Mouse (Mus musculus) right cerebral cortex, postnatal 4 days (tissue): ENCODE measurements at regions not wholly inside any gene's neighbourhood (a gene's known extent, or its start where the extent isn't known, plus 50 kb on each side); places are given as distances from the start of the nearest gene placed in this dataset.
"Not testable (repeated sequence)": the region's sequence is repeated elsewhere in the genome, so short reads cannot be mapped to it uniquely, and the experiment has no call there.

Experiments used
- DNase-seq: peaks from one replicate; pipeline ENCODE4 v3.0.0-alpha.2; 2022

GRCm38 (mm10) chr14:120758200-120758830 lies 152.7 kb upstream of the Ipo5 start:
- DNase-seq: no peak

GRCm38 (mm10) chr14:120762168-120762567 lies 148.9 kb upstream of the Ipo5 start:
- DNase-seq: no peak

DNA sequence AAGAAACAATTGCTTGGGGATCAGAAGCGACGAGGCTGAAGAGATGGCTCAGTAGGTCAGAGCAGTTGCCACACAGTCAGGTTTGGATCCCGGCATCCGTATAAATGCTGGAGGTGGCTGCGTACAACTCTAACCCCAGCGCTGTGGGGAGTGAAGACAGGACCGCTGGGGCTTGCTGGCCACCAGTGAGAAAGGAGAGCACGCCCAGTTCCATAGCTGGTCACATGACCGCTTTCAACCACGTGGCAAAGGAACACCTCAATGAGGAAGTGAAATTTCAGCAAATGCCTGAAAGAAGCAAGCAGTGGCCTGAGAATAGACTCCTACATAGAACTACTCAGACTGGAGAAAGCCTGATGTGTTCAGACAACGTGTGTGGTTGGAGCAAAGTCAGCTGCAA lies 148.3 kb upstream of the Ipo5 start:
- DNase-seq: no peak

- no peak for DNase-seq
These were observed 147.2 kb upstream of the Ipo5 start for GRCm38 (mm10) chr14:120763796-120764195.

- no peak for DNase-seq
These were observed 146.6 kb upstream of the Ipo5 start for GRCm38 (mm10) chr14:120764386-120764785.

- no peak for DNase-seq
These were observed 144.6 kb upstream of the Ipo5 start for GRCm38 (mm10) chr14:120766451-120766850.

DNA sequence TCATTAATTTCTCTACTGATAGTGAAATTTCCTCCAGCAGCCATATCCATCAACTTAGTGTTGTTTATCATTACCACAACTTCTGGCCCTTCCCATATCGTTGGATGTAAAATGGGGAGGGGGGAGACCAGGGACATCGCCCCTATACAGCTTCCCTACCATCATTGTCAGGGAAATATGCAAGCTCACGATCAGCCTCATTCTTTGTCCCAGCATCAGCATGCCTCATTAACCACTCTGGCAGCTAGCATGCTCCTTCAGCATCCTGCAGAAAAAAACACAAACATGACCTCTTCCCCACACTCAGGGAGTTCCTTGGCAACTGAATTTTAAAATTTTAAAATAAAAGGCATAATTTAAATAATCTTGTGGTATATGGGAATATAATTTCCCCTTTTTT lies 140.4 kb upstream of the Ipo5 start:
- DNase-seq: no peak

GRCm38 (mm10) chr14:120773001-120773400 lies 138.0 kb upstream of the Ipo5 start:
- DNase-seq: not testable (repeated sequence)

- DNase-seq: no peak
These were observed 119.0 kb upstream of the Ipo5 start for GRCm38 (mm10) chr14:120791828-120792554.

DNA sequence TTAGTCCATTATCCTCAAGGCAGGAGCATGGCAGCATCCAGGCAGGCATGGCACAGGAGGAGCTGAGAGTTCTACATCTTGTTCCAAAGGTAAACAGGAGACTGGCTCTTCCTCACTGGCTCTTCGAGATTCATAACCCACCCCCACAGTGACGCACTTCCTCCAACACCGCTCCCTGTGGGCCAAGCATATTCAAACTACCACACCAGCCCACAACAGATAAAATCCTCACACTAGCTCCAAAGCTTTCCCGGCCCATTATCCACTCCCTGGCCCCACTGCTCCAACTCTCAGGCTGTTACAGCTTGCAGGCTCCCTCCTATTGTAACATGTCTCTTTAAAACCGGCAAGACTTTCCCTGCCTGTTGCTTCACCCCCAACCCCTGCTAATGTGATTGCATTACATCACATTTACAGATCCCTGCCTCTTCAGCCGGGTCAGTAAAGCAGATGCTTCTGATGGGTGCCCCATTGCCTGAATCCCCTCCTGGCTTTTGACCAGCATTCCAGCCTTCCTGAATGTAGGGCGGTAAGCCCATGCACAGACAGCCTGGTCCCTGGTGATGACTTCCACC lies 113.0 kb upstream of the Ipo5 start:
- no peak for DNase-seq

- no peak for DNase-seq
These were observed 107.8 kb upstream of the Ipo5 start for GRCm38 (mm10) chr14:120803191-120803590.

DNA sequence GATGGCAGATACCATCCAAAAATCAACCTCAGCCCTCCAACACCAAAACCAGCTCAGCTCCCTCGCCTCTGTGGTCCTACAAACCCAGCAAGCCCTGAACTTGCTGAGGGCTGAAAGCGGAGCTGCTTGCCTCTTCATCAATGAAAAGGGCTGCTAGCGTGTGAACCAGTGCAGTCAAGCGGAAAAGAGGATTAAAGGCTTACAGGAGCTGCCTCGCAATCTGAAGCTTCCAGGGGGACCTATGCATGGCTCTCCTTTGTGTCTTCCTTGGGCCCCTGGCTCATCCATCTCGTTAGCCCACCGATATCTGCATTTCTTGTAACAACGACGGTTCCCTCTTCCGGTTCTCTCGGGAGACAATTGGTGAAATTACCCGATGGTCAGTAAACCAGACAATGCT lies 107.3 kb upstream of the Ipo5 start:
- DNase-seq: no peak

DNA sequence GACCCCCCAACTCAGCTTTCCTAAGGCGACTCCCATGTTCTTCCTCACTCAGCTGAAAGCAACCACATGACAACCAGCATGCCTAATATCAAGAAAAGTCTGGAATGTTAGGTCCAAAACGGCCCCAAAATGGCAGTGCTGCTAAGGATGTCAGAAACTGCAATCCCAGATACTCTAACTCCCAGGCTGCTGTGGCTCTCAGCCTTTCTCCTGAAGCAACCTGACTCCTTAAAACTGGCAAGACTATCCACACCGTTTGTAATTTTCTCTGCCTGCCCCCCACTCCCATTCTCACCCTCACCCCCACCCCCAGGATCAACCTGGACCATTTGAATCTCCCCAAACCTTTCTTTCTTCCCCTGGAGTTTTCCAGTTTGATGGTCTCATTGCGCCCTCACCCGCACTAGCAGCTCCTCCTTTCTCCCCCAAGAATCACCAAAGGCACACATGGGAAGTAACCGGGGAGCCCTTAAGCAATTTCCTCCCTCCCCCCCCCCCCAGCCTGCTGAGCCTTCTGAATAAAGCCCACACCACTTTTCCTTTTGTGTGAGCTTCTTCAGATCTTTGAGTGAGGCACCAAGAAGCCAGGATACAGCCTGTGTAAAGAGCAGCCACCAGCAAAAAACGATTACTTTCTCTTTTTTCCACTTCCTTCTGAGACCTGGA lies 106.7 kb upstream of the Ipo5 start:
- no peak for DNase-seq

GRCm38 (mm10) chr14:120805137-120805536 lies 105.9 kb upstream of the Ipo5 start:
- no peak for DNase-seq

DNA sequence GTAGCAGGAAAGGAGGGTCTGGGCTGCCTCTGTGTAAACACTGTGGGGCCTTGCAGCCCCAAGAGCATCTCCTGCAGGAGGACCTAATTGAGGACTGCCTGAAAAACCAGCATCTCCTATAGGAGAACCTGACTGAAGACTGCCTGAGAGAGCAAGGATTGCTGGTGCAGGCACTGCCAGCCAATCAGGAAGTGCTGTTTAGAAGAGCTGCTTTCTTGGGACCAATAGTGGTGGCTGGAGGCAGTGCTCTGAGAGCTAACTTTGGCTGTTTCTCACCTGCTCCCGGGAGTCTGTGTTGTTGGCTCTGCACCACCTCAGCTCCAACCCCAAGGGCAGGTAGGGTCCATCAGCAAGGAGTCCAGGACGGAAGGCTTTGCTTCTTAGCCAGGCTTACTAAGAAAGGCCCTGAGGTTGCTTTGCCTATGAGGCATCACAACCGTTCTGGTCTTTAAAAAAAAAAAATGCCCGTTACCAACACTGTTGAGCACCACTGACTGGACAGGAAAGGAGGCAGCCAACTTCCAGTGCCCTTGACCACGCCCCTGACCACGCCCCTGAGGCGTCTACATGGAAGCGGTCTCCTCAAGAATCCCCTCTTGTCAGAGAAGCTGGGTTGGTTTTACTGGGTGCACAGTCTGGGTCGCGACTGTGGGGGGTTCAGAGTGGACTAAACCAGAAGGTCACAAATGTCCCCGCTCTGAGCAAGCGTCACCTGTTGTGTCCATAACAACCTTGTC lies 105.0 kb upstream of the Ipo5 start:
- not testable (repeated sequence) for DNase-seq

DNA sequence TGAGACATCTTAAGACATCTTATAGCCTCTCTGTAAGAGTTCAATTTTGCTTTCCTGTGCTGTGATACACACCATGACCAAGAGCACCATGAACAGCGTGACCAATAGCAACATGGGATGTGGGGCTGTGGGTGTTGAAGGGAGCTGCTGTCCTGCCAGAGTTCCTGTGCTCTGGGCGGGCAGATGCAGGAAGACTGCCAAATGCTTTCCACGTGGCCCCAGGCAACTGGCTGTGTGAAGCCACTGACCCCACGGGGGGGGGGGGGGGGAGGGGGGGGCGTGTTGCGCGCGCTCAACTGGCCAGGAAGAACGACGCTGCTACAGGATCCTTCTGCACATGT lies 104.5 kb upstream of the Ipo5 start:
- no peak for DNase-seq

GRCm38 (mm10) chr14:120809321-120809720 lies 101.7 kb upstream of the Ipo5 start:
- DNase-seq: no peak

GRCm38 (mm10) chr14:120813938-120814337 lies 97.1 kb upstream of the Ipo5 start:
- no peak for DNase-seq

- DNase-seq: not testable (repeated sequence)
These were observed 95.9 kb upstream of the Ipo5 start for GRCm38 (mm10) chr14:120815126-120815525.

GRCm38 (mm10) chr14:120816529-120816928 lies 94.5 kb upstream of the Ipo5 start:
- no peak for DNase-seq

DNA sequence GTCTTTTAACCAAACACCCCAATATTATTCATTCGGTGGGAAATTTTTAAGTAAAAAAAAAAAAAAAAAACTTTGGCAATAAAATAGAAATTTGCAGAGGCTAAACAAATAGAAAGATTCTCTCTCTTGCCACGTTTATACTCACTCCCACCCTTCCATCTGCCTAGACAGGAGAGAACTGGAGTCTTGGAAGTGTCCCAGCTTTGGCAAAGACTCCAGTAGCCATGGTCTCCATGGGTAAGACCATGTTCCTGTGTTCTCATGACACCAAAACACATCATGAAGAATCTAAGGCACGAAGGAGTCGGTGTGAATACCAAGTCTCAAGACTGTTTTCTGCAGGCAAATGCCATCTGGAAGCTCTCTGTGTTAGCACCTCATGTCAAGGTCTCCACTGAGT lies 84.8 kb upstream of the Ipo5 start:
- DNase-seq: no peak

DNA sequence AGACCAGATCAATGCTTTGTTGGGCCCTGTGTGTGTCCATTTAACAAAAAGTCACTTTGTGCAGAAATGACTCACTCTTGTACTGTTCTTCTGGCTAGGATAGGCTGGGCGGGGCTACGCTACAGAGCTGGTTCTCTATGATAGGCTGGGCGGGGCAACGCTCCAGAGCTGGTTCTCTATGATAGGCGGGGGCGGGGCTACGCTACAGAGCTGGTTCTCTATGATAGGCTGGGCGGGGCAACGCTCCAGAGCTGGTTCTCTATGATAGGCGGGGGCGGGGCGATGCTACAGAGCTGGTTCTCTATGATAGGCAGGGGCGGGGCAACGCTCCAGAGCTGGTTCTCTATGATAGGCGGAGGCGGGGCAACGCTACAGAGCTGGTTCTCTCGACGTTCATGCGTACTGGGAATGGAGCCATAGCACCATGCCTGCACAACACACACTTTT lies 80.6 kb upstream of the Ipo5 start:
- DNase-seq: not testable (repeated sequence)

GRCm38 (mm10) chr14:120831397-120831796 lies 79.6 kb upstream of the Ipo5 start:
- DNase-seq: no peak
